Comparison of ENCODE assay signal across 8 mouse cellular contexts in genomic region chr2:13574801-13575150, GRCm38 (mm10). TPM values are rescaled to one million over a fixed set of nuclear protein-coding genes. Genes with fewer than 3 reads are reported as not detected.
DNase-seq lines count a peak whose midpoint lies in the region; ATAC-seq and TF ChIP-seq lines count a peak whose summit lies in the region.

No protein-coding gene starts in this region.

- H3K27me3 ChIP-seq in erythroblast, embryonic 14.5 days (ENCODE audit: control insufficient read depth) = peaks cover 76% of the 10 kb centered on the region
- H3K27me3 ChIP-seq in intestine, postnatal 0 days (replicated peaks; ENCODE audit: control insufficient read depth, insufficient read depth, low read length) = peaks cover 16% of the 10 kb centered on the region; the same call in 1 of the 2 replicates

- peak; percentile 68 to 79 for DNase-seq in heart, adult 18-20 months
- peak; percentile 80 for DNase-seq in lung, postnatal 36 days
- DNase-seq in spleen, postnatal 10 days (ENCODE audit: low spot score in 2 of 2) = peak; percentile 27 to 71
- no peak for DNase-seq in left cerebral cortex, postnatal 14 days (ENCODE audit: low spot score in 2 of 2)

- TF ChIP-seq CTCF in intestine, postnatal 0 days (IDR thresholded peaks at IDR 0.05; ENCODE audit: low read depth) = no peak

- H3K9me3 ChIP-seq in erythroblast, embryonic 14.5 days (ENCODE audit: control insufficient read depth, low read length) = peaks cover 2% of the 10 kb centered on the region; the same call in 1 of the 2 replicates
- no peaks in the 10 kb centered on the region for H3K9me3 ChIP-seq in intestine, postnatal 0 days (ENCODE audit: control insufficient read depth)

- peak overlapping the region; percentile 72 for H3K4me2 ChIP-seq in intestine, postnatal 0 days (replicated peaks; ENCODE audit: low read depth)

- H3K4me3 ChIP-seq in erythroblast, embryonic 14.5 days (replicated peaks) = peak overlapping the region; percentile 49
- H3K4me3 ChIP-seq in brown adipose tissue, adult 24 weeks (ENCODE audit: insufficient read depth, low read depth, low read length) = peak overlapping the region; percentile 73
- H3K4me3 ChIP-seq in intestine, postnatal 0 days (ENCODE audit: low read depth, low read length) = peak overlapping the region; percentile 58

- H3K36me3 ChIP-seq in erythroblast, embryonic 14.5 days (ENCODE audit: control insufficient read depth) = no peaks in the 10 kb centered on the region
- peaks cover 10% of the 10 kb centered on the region; the same call in 1 of the 2 replicates for H3K36me3 ChIP-seq in intestine, postnatal 0 days (ENCODE audit: control insufficient read depth, insufficient read depth)

- H3K27ac ChIP-seq in brown adipose tissue, adult 24 weeks (replicated peaks; ENCODE audit: low read depth, low read length) = peak overlapping the region; percentile 95
- H3K27ac ChIP-seq in intestine, postnatal 0 days (ENCODE audit: low read depth, low read length) = peak overlapping the region; percentile 87

- H3K9ac ChIP-seq in intestine, postnatal 0 days (ENCODE audit: low read depth, low read length) = peak overlapping the region; percentile 64

- no peak for ATAC-seq in erythroblast, adult 5-6 weeks (replicated peaks; ENCODE audit: low FRiP score, poor library complexity, severe bottlenecking)
- ATAC-seq in intestine, postnatal 0 days = peak; percentile 21; the same call in 1 of the 2 replicates

- intact Hi-C loops in left cerebral cortex, postnatal 14 days (cut with DNase I) = loop anchor here (2.0 to 10.0 kb wide), 3 partner anchors 32 to 276 kb away; partner anchors contain the start of gene Trdmt1

- peaks cover 23% of the 10 kb centered on the region for H3K4me1 ChIP-seq in erythroblast, embryonic 14.5 days (ENCODE audit: control insufficient read depth)
- H3K4me1 ChIP-seq in brown adipose tissue, adult 24 weeks (ENCODE audit: control insufficient read depth, insufficient read depth, insufficient read length, low read length) = peaks cover 14% of the 10 kb centered on the region
- 0 out of 2 replicates have a peak, but pooled peaks cover 3% of the 10 kb centered on the region for H3K4me1 ChIP-seq in intestine, postnatal 0 days (replicated peaks; ENCODE audit: control insufficient read depth, insufficient read depth, low read length)

- WGBS in intestine, postnatal 0 days = under 1% methylated on average over 21 of the region's 21 CpGs

RNA-seq across cellular contexts. Expression of gene Vim, which starts 1.0 kb away (rescaled TPM):
- polyA plus RNA-seq in erythroblast, embryonic 14.5 days (2012) = 3.2 and 3.5 TPM in 2 replicates
- total RNA-seq in erythroblast, adult 5-6 weeks (2015; ENCODE audit: low replicate concordance) = 309 and 388 TPM in 2 replicates
- total RNA-seq in erythroblast, adult 5-6 weeks (2017; ENCODE audit: low replicate concordance) = 216 and 250 TPM in 2 replicates
- 877 and 955 TPM in 2 replicates for polyA plus RNA-seq in brown adipose tissue, adult 24 weeks (2012; ENCODE audit: insufficient read depth, insufficient read length, missing spikeins)
- total RNA-seq in heart, adult 18-20 months (2021) = 100 to 1,000 TPM; 296 to 301 TPM
- polyA plus RNA-seq in intestine, postnatal 0 days (2015; fragmentation: Nextera tagmentation; extraction: Ambion mirVana) = 272 and 299 TPM in 2 replicates
- total RNA-seq in left cerebral cortex, postnatal 14 days (2021) = 10 to 100 TPM; 82.1 to 84.0 TPM

RNA-seq across cellular contexts. Expression of gene Trdmt1, which starts 30.3 kb away (rescaled TPM):
- polyA plus RNA-seq in erythroblast, embryonic 14.5 days (2012) = 0.05 and 0.15 TPM in 2 replicates
- 8.6 and 9.2 TPM in 2 replicates for total RNA-seq in erythroblast, adult 5-6 weeks (2015; ENCODE audit: low replicate concordance)
- total RNA-seq in erythroblast, adult 5-6 weeks (2017; ENCODE audit: low replicate concordance) = 2.2 and 3.8 TPM in 2 replicates
- polyA plus RNA-seq in brown adipose tissue, adult 24 weeks (2012; ENCODE audit: insufficient read depth, insufficient read length, missing spikeins) = 2.3 and 9.9 TPM in 2 replicates
- 1 to 10 TPM; 5.2 to 6.7 TPM for total RNA-seq in heart, adult 18-20 months (2021)
- polyA plus RNA-seq in intestine, postnatal 0 days (2015; fragmentation: Nextera tagmentation; extraction: Ambion mirVana) = 6.3 and 6.8 TPM in 2 replicates
- 1 to 10 TPM; 5.0 to 6.3 TPM for total RNA-seq in left cerebral cortex, postnatal 14 days (2021)

Comparison
In these comparisons a context has a peak if more than half of its experiments do, and no peak if none do; other contexts are left out.
1. DNase-seq: peak in heart, adult 18-20 months (2 of 2), lung, postnatal 36 days (single experiment) and spleen, postnatal 10 days (2 of 2); none in left cerebral cortex, postnatal 14 days (0 of 2).
2. Peak in every context shown above with its lines, with median percentiles within 50 percentile points of each other: H3K4me3 ChIP-seq.